Mouse (Mus musculus): ENCODE results near the gene Rnf167. TPM values are rescaled to one million over a fixed set of nuclear protein-coding genes. Genes with fewer than 3 reads are reported as not detected.
A peak's percentile ranks its signal among the peaks of the same experiment; 100 is the strongest.

Rnf167 gene
- polyA plus RNA-seq, 1 experiment from 2014 or later = 93.4 TPM

DNA sequence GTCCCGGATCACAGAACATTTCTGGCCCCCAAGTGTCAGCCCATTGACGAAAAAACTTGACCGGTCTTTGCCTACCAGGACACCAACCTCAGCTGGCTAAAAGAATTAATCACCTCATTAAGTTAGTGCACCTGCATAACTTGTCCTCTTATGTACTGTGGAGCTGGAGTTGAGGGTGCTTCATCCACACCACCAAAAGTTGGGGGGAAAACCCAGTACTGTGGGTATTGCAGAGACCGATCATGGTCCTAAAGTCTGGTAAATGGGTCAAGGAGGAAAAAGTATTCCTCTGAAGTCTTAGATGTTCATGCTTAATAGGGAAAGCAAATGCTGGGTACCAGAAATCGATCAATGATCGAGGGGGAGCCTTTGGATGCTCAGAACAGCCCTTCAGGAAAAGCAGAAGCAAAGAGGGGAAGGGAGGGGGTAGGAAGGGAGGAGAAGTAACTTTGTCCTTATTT, 5.9 kb downstream of the Rnf167 start:
- peak overlapping the region; percentile 92 for H3K4me2 ChIP-seq (replicated peaks)
- peaks cover 37% of the 10 kb centered on the region for H3K4me1 ChIP-seq (replicated peaks; ENCODE audit: control insufficient read depth, insufficient read depth, low read length)
- no peak for ATAC-seq (ENCODE audit: low FRiP score)
- peak overlapping the region; percentile 100 for H3K4me3 ChIP-seq (replicated peaks; ENCODE audit: low read length)
- no peak for DNase-seq (ENCODE audit: low spot score)
- H3K27ac ChIP-seq = peak overlapping the region; percentile 96; the same call in 1 of the 2 replicates
- 68% methylated on average over 6 of the region's 6 CpGs for WGBS
- no peaks in the 10 kb centered on the region for H3K9me3 ChIP-seq (ENCODE audit: control insufficient read depth, low read length)
- H3K27me3 ChIP-seq (ENCODE audit: control insufficient read depth, insufficient read depth, low read length) = no peaks in the 10 kb centered on the region
- H3K9ac ChIP-seq = peak overlapping the region; percentile 100
- peaks cover 48% of the 10 kb centered on the region for H3K36me3 ChIP-seq (replicated peaks; ENCODE audit: control insufficient read depth, insufficient read depth)

DNA sequence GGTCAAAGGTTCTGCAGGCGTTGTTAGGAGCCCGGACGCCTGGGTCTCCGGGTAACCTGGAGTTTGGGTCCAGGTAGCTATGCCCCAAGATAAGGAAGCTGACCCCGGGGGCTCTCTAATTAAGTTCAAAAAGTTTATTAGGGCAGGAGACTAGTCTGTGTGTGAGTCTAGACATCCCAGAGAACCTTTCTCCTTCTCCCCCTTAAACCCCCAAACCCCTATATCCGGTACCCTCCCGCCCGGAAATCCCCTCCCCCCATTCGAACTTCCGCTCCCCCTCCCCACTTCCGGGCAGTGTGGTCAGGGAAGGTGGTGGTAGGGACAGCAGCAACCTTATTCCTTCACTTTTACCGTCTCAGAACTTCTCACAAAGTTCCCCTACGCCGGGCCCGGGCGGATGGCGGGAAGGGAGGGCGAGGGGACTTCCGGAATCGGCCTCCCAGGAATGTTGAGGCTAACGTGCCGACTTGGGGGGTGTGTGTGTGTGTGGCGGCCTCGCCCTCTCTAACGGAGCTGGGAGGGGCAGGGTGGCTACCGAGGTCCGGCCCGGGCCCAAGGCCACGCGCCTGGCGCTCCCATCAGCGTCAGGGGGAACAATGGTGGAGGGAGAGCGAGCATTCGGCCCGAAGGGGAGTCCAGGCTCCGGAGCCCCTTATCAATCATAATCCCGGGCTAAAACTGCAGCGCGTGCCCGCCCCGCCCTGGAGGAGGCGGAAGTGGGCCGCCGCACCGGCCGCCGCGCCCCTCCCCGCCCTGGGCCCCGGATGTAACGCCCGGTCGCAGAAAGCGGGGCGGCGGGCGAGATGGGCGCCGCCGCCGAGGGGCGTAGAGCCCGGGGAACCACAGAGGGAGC, 6.5 kb downstream of the Rnf167 start:
- Histone ChIP-seq H3K27me3 (ENCODE audit: control insufficient read depth, insufficient read depth, low read length) (no peaks in the 10 kb centered on the region), H3K27ac (peak overlapping the region; percentile 96), H3K36me3 (replicated peaks; ENCODE audit: control insufficient read depth, insufficient read depth) (peaks cover 44% of the 10 kb centered on the region), H3K4me1 (replicated peaks; ENCODE audit: control insufficient read depth, insufficient read depth, low read length) (peaks cover 31% of the 10 kb centered on the region), H3K4me3 (replicated peaks; ENCODE audit: low read length) (peak overlapping the region; percentile 100), H3K9me3 (ENCODE audit: control insufficient read depth, low read length) (no peaks in the 10 kb centered on the region), H3K9ac (peak overlapping the region; percentile 100), H3K4me2 (replicated peaks) (peak overlapping the region; percentile 92)
- WGBS = under 1% methylated on average over 59 of the region's 63 CpGs
- DNase-seq (ENCODE audit: low spot score) = peak; percentile 63
- peak; percentile 60 for ATAC-seq (ENCODE audit: low FRiP score)

DNA sequence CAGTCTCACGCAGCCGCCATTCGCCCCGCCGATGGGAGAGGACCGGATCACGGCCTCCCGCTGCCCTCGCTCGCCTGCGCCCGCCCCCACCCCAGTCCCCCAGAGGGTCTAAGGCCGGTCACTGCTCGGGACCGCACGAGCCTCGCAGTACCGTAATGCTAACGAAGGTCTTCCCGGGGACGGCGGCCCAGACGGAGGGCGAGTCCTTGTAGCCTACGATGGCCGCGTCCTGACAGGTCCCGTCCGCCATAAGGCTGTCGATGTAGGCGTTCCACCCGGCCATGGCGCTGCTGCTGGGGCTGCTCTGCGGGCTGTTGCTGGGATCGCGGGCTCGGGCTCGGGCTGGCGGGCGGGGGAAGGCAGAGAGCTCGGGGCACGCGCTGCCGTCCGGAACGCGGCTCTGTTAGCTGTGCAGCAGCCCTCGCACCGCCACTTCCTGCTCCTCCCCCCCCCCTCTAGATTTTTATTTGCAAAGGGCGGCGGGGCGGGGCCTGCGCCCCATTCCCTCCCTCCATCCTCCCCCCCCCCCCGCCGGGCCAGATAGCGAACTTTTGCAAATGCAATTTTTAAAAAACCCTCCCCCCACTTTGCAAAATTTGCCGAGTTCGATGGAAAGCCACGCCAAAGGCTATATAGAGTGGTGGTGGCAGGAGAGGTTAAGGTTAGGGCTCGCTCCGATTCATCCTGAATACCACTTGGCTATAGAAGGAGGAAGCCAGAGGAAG, 7.3 kb downstream of the Rnf167 start, which contains the start of gene Pfn1:
Pfn1 (minus strand) TSS at position 447 of the 725 bp plus-strand sequence.
- Histone ChIP-seq H3K4me2 (replicated peaks) (peak within 1 kb of the TSS; percentile 92), H3K9me3 (ENCODE audit: control insufficient read depth, low read length) (no peaks in the 10 kb centered on the region), H3K4me3 (replicated peaks; ENCODE audit: low read length) (peak within 1 kb of the TSS; percentile 100), H3K27ac (peak within 1 kb of the TSS; percentile 96), H3K27me3 (ENCODE audit: control insufficient read depth, insufficient read depth, low read length) (no peaks in the 10 kb centered on the region), H3K4me1 (replicated peaks; ENCODE audit: control insufficient read depth, insufficient read depth, low read length) (peaks cover 29% of the 10 kb centered on the region), H3K9ac (peak within 1 kb of the TSS; percentile 100), H3K36me3 (replicated peaks; ENCODE audit: control insufficient read depth, insufficient read depth) (peaks cover 38% of the 10 kb centered on the region)
- DNase-seq (ENCODE audit: low spot score) (peak; percentile 73), ATAC-seq (ENCODE audit: low FRiP score) (peak; percentile 61; the same call in 1 of the 2 replicates)
- WGBS = under 1% methylated on average over 60 of the region's 61 CpGs

DNA sequence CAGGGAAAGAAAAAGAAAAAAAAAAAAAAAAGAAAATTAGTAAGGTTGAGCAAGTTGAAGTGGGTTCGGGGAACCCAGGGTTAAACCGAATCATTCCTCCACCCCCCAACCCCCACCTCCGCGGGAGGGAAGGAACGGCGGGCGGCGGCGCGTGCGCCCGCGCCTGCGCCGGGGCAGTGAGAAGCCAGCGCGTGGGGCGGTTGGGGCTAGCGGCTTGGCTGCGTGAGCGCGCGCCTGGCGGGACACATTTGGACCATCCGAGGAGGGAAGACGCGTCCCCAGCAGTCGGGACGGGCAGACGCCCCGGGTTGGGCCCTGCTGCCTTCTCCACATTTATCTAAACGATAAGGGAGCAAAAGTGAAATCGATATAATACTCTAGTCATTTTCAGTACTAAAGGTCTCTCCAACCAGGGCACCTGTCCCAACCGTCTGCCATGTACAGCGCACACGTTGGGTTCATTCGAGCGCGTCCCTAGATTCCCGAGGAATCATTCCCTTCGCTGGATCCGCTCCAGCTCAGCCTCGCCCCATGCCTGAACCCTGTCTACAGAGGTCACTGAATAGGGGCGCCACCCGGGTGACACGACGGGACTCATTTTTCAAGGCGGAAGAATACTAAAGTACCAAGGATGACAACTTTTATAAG, 8.0 kb downstream of the Rnf167 start:
- H3K27me3 ChIP-seq (ENCODE audit: control insufficient read depth, insufficient read depth, low read length) = no peaks in the 10 kb centered on the region
- DNase-seq (ENCODE audit: low spot score) (peak; percentile 82), ATAC-seq (ENCODE audit: low FRiP score) (peak; percentile 58)
- H3K9me3 ChIP-seq (ENCODE audit: control insufficient read depth, low read length) = no peaks in the 10 kb centered on the region
- H3K4me3 ChIP-seq (replicated peaks; ENCODE audit: low read length) = peak overlapping the region; percentile 100
- peaks cover 29% of the 10 kb centered on the region for H3K4me1 ChIP-seq (replicated peaks; ENCODE audit: control insufficient read depth, insufficient read depth, low read length)
- peaks cover 37% of the 10 kb centered on the region for H3K36me3 ChIP-seq (replicated peaks; ENCODE audit: control insufficient read depth, insufficient read depth)
- peak overlapping the region; percentile 96 for H3K27ac ChIP-seq
- H3K4me2 ChIP-seq (replicated peaks) = peak overlapping the region; percentile 92
- peak overlapping the region; percentile 100 for H3K9ac ChIP-seq
- WGBS = 0% methylated on average over 48 of the region's 48 CpGs

DNA sequence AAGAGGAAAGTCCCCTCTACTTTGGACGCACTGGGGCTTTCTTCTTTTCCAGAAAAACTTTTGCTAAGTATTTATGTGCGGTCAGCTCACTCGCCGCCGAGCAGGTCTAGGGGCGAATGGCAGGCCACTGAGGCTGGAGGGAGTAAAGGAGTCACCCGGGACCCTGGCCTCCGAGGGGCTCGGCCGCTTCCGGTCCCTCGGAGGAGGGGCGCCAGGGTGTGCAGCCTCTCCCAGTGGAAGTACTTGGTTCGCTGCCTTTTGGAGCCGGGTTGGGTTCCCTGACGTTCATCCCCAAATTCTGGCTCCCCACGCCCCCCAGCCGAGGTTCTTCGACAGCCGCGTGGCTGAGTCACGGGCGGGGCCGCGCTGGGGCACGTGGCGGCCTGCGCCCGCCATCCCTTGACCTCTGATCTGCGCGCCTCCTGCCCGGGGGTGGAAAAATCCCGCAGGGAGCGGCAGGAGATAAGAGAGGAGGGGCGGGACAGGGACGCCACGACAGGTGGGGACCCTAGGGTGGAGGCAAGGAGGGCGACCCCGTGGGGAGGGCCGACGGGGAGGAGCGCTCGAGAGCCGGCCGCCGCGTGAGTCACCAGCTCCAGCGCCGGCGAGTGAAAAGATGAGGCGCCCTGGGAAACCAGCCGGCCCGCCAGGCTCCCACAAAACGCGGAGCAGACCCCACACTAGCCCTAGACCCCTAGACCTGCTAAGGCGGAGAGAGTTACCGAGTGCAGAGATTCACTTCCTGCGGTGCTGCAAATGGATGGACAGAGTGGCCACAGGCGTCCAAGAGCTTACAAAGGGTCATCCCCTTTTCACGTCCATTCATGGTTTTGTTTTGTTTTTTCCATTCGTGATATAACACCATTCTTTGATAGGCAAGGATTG, 8.8 kb downstream of the Rnf167 start:
- WGBS = under 1% methylated on average over 59 of the region's 61 CpGs
- no peak for ATAC-seq (ENCODE audit: low FRiP score)

DNA sequence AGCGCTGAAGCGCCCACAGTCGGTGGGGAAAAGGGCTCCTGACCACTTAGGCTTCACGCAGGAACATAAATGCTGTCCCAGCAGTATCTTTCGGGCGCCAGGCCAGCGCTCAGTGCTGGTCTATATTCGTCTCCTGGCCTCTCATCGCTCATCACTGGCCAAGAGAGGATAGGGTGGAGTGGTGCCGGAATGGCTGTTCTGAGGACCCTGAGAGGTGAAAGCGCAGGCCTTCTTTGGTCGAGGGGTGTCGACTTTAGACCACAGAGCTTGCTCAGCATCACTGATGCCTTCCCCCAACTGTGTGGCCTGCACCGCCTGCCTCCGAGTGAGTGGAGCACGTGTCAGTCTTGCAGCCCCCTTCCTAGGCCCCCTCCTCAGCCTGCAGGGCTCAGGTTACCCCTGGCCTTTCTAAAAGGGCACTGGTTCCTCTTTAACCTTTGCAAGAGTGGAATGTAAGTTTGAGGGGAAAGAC, 9.5 kb downstream of the Rnf167 start:
- DNase-seq (ENCODE audit: low spot score) = no peak
- H3K27ac ChIP-seq = 0 out of 2 replicates have a peak overlapping the region, but pooled peaks have one; percentile 96
- WGBS = 5% methylated on average over 16 of the region's 16 CpGs

More for the DNA sequence above, 8.8 kb downstream of the Rnf167 start:
- Histone ChIP-seq H3K4me1 (replicated peaks; ENCODE audit: control insufficient read depth, insufficient read depth, low read length) (peaks cover 29% of the 10 kb centered on the region), H3K4me3 (replicated peaks; ENCODE audit: low read length) (peak overlapping the region; percentile 100), H3K4me2 (replicated peaks) (peak overlapping the region; percentile 92), H3K9me3 (ENCODE audit: control insufficient read depth, low read length) (no peaks in the 10 kb centered on the region), H3K27ac (peak overlapping the region; percentile 96), H3K27me3 (ENCODE audit: control insufficient read depth, insufficient read depth, low read length) (no peaks in the 10 kb centered on the region), H3K36me3 (replicated peaks; ENCODE audit: control insufficient read depth, insufficient read depth) (peaks cover 29% of the 10 kb centered on the region), H3K9ac (peak overlapping the region; percentile 100)
- no peak for DNase-seq (ENCODE audit: low spot score)

DNA sequence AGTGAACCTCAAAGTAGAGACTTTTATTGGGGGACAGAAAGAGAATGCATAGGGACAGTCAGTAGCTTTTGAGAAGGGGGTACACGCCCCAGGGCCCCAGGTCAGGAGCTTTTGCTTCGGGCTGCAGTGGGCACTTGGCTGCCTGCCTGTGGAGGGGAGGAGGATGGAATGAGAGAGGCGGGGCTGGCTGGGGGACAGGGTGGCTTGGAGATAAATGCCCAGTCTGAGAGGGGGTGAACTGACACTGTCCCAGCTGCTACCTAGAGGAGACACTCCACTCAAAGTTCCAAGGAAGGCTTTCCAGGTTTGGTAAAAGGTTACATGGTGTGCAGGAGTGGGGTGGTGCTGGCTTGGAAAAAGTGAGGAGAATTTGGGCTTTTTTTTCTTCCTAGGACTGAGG, 9.9 kb downstream of the Rnf167 start, which contains the start of gene Eno3:
Eno3 (plus strand) TSS at position 239 of the 400 bp plus-strand sequence.
- Histone ChIP-seq H3K4me2 (replicated peaks) (peak within 1 kb of the TSS; percentile 92), H3K36me3 (replicated peaks; ENCODE audit: control insufficient read depth, insufficient read depth) (peaks cover 25% of the 10 kb centered on the region), H3K9ac (peak within 1 kb of the TSS; percentile 100), H3K4me3 (replicated peaks; ENCODE audit: low read length) (peak within 1 kb of the TSS; percentile 100), H3K27ac (peak within 1 kb of the TSS; percentile 96; the same call in 1 of the 2 replicates), H3K9me3 (ENCODE audit: control insufficient read depth, low read length) (no peaks in the 10 kb centered on the region), H3K27me3 (ENCODE audit: control insufficient read depth, insufficient read depth, low read length) (no peaks in the 10 kb centered on the region), H3K4me1 (replicated peaks; ENCODE audit: control insufficient read depth, insufficient read depth, low read length) (peaks cover 29% of the 10 kb centered on the region)
- 4% methylated on average over 3 of the region's 3 CpGs for WGBS
- ATAC-seq (ENCODE audit: low FRiP score) = no peak
- no peak for DNase-seq (ENCODE audit: low spot score)

More for the DNA sequence above, 9.5 kb downstream of the Rnf167 start:
- Histone ChIP-seq H3K4me3 (replicated peaks; ENCODE audit: low read length) (peak overlapping the region; percentile 100), H3K9me3 (ENCODE audit: control insufficient read depth, low read length) (no peaks in the 10 kb centered on the region), H3K9ac (peak overlapping the region; percentile 100), H3K27me3 (ENCODE audit: control insufficient read depth, insufficient read depth, low read length) (no peaks in the 10 kb centered on the region), H3K36me3 (replicated peaks; ENCODE audit: control insufficient read depth, insufficient read depth) (peaks cover 26% of the 10 kb centered on the region), H3K4me2 (replicated peaks) (peak overlapping the region; percentile 92), H3K4me1 (replicated peaks; ENCODE audit: control insufficient read depth, insufficient read depth, low read length) (peaks cover 29% of the 10 kb centered on the region)
- no peak for ATAC-seq (ENCODE audit: low FRiP score)

DNA sequence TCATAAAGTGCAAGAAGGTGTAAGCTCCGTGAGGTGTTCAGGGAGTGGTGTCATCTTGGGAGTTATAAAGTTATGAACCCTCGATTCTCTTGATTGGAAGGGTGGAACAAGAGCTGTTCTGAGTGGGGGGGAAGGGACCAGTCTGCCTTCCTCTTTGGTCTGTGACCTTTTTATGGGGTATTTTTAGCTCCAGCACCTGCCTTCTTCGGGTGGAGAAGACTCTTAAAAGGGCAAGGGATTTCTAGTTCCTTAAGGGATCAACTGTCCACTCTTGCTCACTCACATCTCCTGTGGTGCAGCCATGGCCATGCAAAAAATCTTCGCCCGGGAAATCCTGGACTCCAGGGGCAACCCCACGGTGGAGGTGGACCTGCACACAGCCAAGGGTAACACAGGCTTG, 10.5 kb downstream of the Rnf167 start:
- no peak overlapping the region for H3K4me3 ChIP-seq (replicated peaks; ENCODE audit: low read length)
- H3K27ac ChIP-seq = no peak overlapping the region
- peaks cover 25% of the 10 kb centered on the region for H3K36me3 ChIP-seq (replicated peaks; ENCODE audit: control insufficient read depth, insufficient read depth)

More for the DNA sequence above, 10.5 kb downstream of the Rnf167 start:
- no peak for ATAC-seq (ENCODE audit: low FRiP score)
- Histone ChIP-seq H3K27me3 (ENCODE audit: control insufficient read depth, insufficient read depth, low read length) (no peaks in the 10 kb centered on the region), H3K9me3 (ENCODE audit: control insufficient read depth, low read length) (no peaks in the 10 kb centered on the region), H3K9ac (no peak overlapping the region), H3K4me2 (replicated peaks) (no peak overlapping the region), H3K4me1 (replicated peaks; ENCODE audit: control insufficient read depth, insufficient read depth, low read length) (peaks cover 26% of the 10 kb centered on the region)
- no peak for DNase-seq (ENCODE audit: low spot score)
- 59% methylated on average over 6 of the region's 6 CpGs for WGBS
